Mouse (Mus musculus): ENCODE results near the gene Tmco5. TPM values are rescaled to one million over a fixed set of nuclear protein-coding genes. Genes with fewer than 3 reads are reported as not detected.
"Not testable (repeated sequence)": the region's sequence is repeated elsewhere in the genome, so short reads cannot be mapped to it uniquely, and the experiment has no call there.

Tmco5 gene
- polyA plus RNA-seq, 1 experiment from 2014 or later = not detected

DNA sequence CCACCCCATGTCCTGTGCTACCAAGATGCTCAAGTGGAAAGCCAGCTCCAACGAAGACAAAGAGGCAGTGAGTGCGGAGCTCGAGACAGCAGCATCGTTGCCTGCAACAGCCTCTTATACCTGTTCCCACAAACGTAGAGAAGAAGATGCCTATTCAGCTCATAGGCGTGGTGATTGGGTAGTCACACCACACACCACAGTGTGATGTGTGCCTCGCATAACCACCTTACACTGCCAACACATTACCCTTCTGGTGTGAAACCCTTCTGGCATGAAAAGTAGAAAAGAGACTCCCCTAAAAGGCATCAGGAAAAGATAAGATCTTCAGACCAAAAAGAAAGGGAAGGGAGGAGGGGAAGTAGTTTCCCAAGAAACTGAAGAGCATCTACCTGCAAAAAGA lies 45.8 kb downstream of the Tmco5 start:
- H3K36me3 ChIP-seq = no peaks in the 10 kb centered on the region
- no peak overlapping the region for H3K4me2 ChIP-seq
- no peak overlapping the region for H3K4me3 ChIP-seq
- peaks cover 10% of the 10 kb centered on the region for H3K4me1 ChIP-seq
- H3K9ac ChIP-seq = no peak overlapping the region
- 83% methylated on average over 7 of the region's 7 CpGs for WGBS
- no peaks in the 10 kb centered on the region for H3K27me3 ChIP-seq (replicated peaks)
- no peak overlapping the region for H3K27ac ChIP-seq (replicated peaks)
- no peak for ATAC-seq (ENCODE audit: extremely low read depth, insufficient number of reproducible peaks, low FRiP score, low TSS enrichment)
- H3K9me3 ChIP-seq = peaks cover 4% of the 10 kb centered on the region; the same call in 1 of the 2 replicates

DNA sequence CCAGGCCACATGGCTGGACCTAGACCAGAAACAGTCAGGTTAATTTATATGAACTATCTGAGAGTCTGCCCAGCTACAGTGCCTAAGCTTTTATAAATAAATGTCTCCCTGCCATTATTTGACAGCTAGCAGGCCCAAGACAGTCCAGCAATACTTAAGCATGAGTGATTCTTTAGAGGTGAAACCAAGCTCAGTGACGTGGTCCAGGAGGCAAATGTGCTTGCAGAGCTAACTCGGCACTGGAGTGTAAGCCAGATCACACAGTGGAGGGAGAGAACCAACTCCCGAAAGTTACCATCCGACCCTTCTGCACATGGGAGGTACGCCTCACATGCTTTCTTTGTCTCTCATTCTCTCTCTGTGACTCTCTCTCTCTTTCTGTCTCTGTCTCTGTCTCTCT lies 46.7 kb downstream of the Tmco5 start:
- Histone ChIP-seq H3K9me3 (peaks cover 4% of the 10 kb centered on the region; the same call in 1 of the 2 replicates), H3K27me3 (replicated peaks) (no peaks in the 10 kb centered on the region), H3K36me3 (no peaks in the 10 kb centered on the region), H3K27ac (replicated peaks) (no peak overlapping the region), H3K4me1 (peaks cover 10% of the 10 kb centered on the region), H3K9ac (no peak overlapping the region), H3K4me3 (no peak overlapping the region), H3K4me2 (no peak overlapping the region)
- no peak for ATAC-seq (ENCODE audit: extremely low read depth, insufficient number of reproducible peaks, low FRiP score, low TSS enrichment)
- WGBS = 72% methylated on average over 5 of the region's 5 CpGs

GRCm38 (mm10) chr2:116932218-116932617 lies 53.7 kb downstream of the Tmco5 start:
- Histone ChIP-seq H3K4me1 (peaks cover 18% of the 10 kb centered on the region), H3K4me3 (no peak overlapping the region), H3K4me2 (no peak overlapping the region), H3K9ac (no peak overlapping the region), H3K9me3 (no peaks in the 10 kb centered on the region), H3K36me3 (no peaks in the 10 kb centered on the region), H3K27ac (replicated peaks) (no peak overlapping the region), H3K27me3 (replicated peaks) (no peaks in the 10 kb centered on the region)
- no peak for ATAC-seq (ENCODE audit: extremely low read depth, insufficient number of reproducible peaks, low FRiP score, low TSS enrichment)
- WGBS = 71% methylated on average over 7 of the region's 7 CpGs

DNA sequence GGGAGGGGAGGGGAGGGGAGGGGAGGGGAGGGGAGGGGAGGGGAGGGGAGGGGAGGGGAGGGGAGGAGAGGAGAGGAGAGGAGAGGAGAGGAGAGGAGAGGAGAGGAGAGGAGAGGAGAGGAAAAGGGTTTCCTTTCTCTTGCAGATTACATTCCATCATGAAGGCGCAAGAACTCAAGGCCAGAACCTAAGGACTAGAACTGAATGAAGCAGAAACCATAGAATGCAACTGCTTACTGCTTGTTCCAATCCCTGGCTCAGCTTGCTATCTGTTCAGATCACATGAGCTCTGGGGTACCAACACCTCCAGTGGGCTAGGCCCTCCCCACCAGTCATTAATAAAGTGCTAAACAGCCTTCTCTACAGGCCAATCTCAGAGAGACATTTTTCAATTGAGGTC lies 55.7 kb downstream of the Tmco5 start:
- H3K27me3 ChIP-seq (replicated peaks); H3K9ac ChIP-seq; H3K36me3 ChIP-seq; H3K27ac ChIP-seq (replicated peaks); H3K4me2 ChIP-seq; ATAC-seq (ENCODE audit: extremely low read depth, insufficient number of reproducible peaks, low FRiP score, low TSS enrichment); H3K9me3 ChIP-seq; H3K4me3 ChIP-seq: not testable (repeated sequence)
- WGBS = 92% methylated on average over 1 of the region's 1 CpGs
- peaks cover 18% of the 10 kb centered on the region for H3K4me1 ChIP-seq

DNA sequence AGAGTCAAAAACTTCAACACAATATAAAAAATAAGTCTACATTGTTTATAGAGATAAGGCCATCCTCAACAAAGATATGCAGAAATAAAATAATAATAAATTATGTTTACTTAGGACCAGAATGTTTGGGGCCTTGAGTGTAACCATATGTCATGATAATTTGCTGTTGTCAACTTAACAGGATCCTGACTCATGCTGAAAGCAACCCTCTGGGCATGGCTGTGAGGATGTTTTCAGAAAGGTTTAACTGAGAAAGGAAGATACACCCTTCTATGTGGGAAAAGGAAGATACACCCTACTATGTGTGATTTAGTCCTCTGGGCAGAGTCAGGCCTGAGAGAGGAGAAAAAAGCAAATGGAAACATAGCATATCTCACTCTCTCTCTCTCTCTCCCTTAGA lies 56.3 kb downstream of the Tmco5 start:
- Histone ChIP-seq H3K4me1 (peaks cover 18% of the 10 kb centered on the region), H3K27ac (replicated peaks) (no peak overlapping the region), H3K9me3 (no peaks in the 10 kb centered on the region), H3K27me3 (replicated peaks) (no peaks in the 10 kb centered on the region), H3K4me3 (no peak overlapping the region), H3K36me3 (no peaks in the 10 kb centered on the region), H3K9ac (no peak overlapping the region), H3K4me2 (no peak overlapping the region)
- no peak for ATAC-seq (ENCODE audit: extremely low read depth, insufficient number of reproducible peaks, low FRiP score, low TSS enrichment)

- Histone ChIP-seq H3K9me3 (no peaks in the 10 kb centered on the region), H3K4me2 (no peak overlapping the region), H3K9ac (no peak overlapping the region), H3K36me3 (no peaks in the 10 kb centered on the region), H3K4me3 (no peak overlapping the region), H3K27ac (replicated peaks) (no peak overlapping the region), H3K27me3 (replicated peaks) (no peaks in the 10 kb centered on the region), H3K4me1 (peaks cover 18% of the 10 kb centered on the region)
- WGBS = 55% methylated on average over 2 of the region's 2 CpGs
- ATAC-seq (ENCODE audit: extremely low read depth, insufficient number of reproducible peaks, low FRiP score, low TSS enrichment) = no peak
Observed at GRCm38 (mm10) chr2:116936371-116936770, 57.9 kb downstream of the Tmco5 start.

GRCm38 (mm10) chr2:116937166-116937565 lies 58.7 kb downstream of the Tmco5 start:
- Histone ChIP-seq H3K27me3 (replicated peaks) (no peaks in the 10 kb centered on the region), H3K9me3 (no peaks in the 10 kb centered on the region), H3K9ac (no peak overlapping the region), H3K4me1 (peaks cover 21% of the 10 kb centered on the region), H3K4me2 (no peak overlapping the region), H3K27ac (replicated peaks) (no peak overlapping the region), H3K36me3 (no peaks in the 10 kb centered on the region), H3K4me3 (no peak overlapping the region)
- no peak for ATAC-seq (ENCODE audit: extremely low read depth, insufficient number of reproducible peaks, low FRiP score, low TSS enrichment)
- 78% methylated on average over 1 of the region's 1 CpGs for WGBS

DNA sequence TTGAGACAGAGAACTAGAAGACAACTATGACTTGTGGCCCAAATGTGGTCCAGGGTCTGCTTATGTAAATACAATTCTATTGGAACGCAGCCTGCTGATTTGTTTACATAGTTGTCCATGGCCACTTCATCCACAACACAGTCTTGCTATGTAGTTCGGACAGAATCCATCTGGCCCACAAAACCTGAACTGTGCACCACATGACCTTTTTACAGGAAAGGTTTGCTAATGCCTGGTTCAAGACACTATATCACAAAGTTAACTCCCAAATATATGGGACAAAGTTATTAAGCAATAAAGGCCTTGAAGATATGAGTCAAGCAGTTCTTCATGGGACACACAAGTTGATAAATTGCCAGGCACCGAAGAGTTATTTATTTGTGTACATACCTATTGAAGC lies 63.3 kb downstream of the Tmco5 start:
- H3K36me3 ChIP-seq = no peaks in the 10 kb centered on the region
- 82% methylated on average over 3 of the region's 3 CpGs for WGBS
- no peaks in the 10 kb centered on the region for H3K27me3 ChIP-seq (replicated peaks)
- no peak overlapping the region for H3K9ac ChIP-seq
- no peaks in the 10 kb centered on the region for H3K9me3 ChIP-seq
- H3K27ac ChIP-seq (replicated peaks) = no peak overlapping the region
- peaks cover 14% of the 10 kb centered on the region for H3K4me1 ChIP-seq
- no peak for ATAC-seq (ENCODE audit: extremely low read depth, insufficient number of reproducible peaks, low FRiP score, low TSS enrichment)
- H3K4me3 ChIP-seq = no peak overlapping the region
- H3K4me2 ChIP-seq = no peak overlapping the region

Other genes with a start within 250 kb of the Tmco5 start
- 3.8 and 5.7 TPM in 2 replicates for gene Spred1, start 242.7 kb downstream of the Tmco5 start, polyA plus RNA-seq (2015; fragmentation: Nextera tagmentation; extraction: Ambion mirVana)